Mouse (Mus musculus): ENCODE results near the gene Ces4a. TPM values are rescaled to one million over a fixed set of nuclear protein-coding genes. Genes with fewer than 3 reads are reported as not detected.

Gene Ces4a
- polyA plus RNA-seq, 2 experiments = not detected

DNA sequence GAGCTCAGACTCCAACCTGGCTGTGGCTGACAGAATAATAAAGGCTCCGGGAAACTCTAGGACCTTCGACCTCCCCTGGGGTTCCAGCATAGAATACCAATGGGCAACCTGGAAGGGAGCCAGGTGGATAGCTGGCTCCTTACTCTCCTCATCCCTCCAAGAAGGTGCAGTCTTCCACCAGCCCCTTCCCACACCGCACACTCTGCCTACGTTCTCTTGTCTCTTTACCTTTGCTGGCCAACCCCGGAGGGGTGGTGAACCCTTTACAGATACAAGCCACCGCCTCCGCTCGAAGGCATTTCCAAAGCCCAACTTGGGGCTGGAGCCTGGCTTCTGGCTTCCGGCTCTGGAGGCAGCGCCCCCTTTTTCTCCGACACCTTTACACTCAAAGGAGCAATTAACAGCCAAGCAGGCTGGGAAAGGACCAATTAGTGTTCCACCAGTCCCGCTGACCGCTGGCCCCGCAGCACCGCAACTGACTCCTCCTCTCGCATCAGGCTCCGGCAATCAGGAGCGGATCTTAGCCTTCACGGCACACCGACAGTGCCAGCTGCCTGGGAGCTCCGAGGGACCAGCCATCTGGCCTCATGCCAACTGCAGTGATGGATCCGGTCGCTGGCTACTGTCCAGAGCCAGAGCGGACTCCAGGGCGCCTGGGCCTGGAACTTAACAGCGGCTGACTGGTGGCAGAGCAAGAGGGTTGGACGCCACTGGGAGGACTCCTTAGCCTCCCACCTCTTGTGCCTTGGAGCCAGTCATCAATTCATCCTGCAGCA, 21.2 kb downstream of the Ces4a start:
- no peak for DNase-seq (ENCODE audit: low read depth in 3 of 3, low spot score in 3 of 3)
- no peaks in the 10 kb centered on the region for H3K4me1 ChIP-seq (replicated peaks; ENCODE audit: control insufficient read depth in 2 of 2, insufficient read depth in 2 of 2, low read length in 1 of 2)
- no peaks in the 10 kb centered on the region for H3K36me3 ChIP-seq (replicated peaks; ENCODE audit: control insufficient read depth, insufficient read depth, low read depth)
- WGBS (ENCODE audit: insufficient replicate concordance) = 12% methylated on average over 27 of the region's 27 CpGs
- H3K4me2 ChIP-seq (ENCODE audit: low read depth) = peak overlapping the region; percentile 47
- no peak overlapping the region for H3K9ac ChIP-seq (replicated peaks)
- H3K27ac ChIP-seq = no peak overlapping the region
- no peaks in the 10 kb centered on the region for H3K9me3 ChIP-seq (ENCODE audit: control insufficient read depth, low read length)
- TF ChIP-seq EP300 (IDR thresholded peaks at IDR 0.05; ENCODE audit: low read depth) (no peak), CTCF (IDR thresholded peaks at IDR 0.05; ENCODE audit: low read depth) (no peak)
- peaks cover 10% of the 10 kb centered on the region for H3K27me3 ChIP-seq (ENCODE audit: control insufficient read depth, insufficient read depth, low read length)
- 0 out of 4 replicates have a peak overlapping the region, but pooled peaks of 1 of the 2 experiments have one; percentile 12 for H3K4me3 ChIP-seq (ENCODE audit: insufficient read depth in 1 of 2, low read depth in 2 of 2, low read length in 2 of 2)
- no peak for ATAC-seq (ENCODE audit: insufficient read depth)

GRCm38 (mm10) chr8:105154316-105154715, 22.7 kb downstream of the Ces4a start:
- no peaks in the 10 kb centered on the region for H3K36me3 ChIP-seq (replicated peaks; ENCODE audit: control insufficient read depth, insufficient read depth, low read depth)
- WGBS (ENCODE audit: insufficient replicate concordance) = 67% methylated on average over 5 of the region's 5 CpGs
- TF ChIP-seq CTCF (IDR thresholded peaks at IDR 0.05; ENCODE audit: low read depth) (no peak), EP300 (IDR thresholded peaks at IDR 0.05; ENCODE audit: low read depth) (no peak)
- peaks cover 10% of the 10 kb centered on the region for H3K27me3 ChIP-seq (ENCODE audit: control insufficient read depth, insufficient read depth, low read length)
- ATAC-seq (ENCODE audit: insufficient read depth) (no peak), DNase-seq (ENCODE audit: low read depth in 3 of 3, low spot score in 3 of 3) (no peak)
- no peaks in the 10 kb centered on the region for H3K4me1 ChIP-seq (replicated peaks; ENCODE audit: control insufficient read depth in 2 of 2, insufficient read depth in 2 of 2, low read length in 1 of 2)
- no peak overlapping the region for H3K9ac ChIP-seq (replicated peaks)
- no peak overlapping the region for H3K27ac ChIP-seq
- no peaks in the 10 kb centered on the region for H3K9me3 ChIP-seq (ENCODE audit: control insufficient read depth, low read length)
- no peak overlapping the region for H3K4me3 ChIP-seq (ENCODE audit: insufficient read depth in 1 of 2, low read depth in 2 of 2, low read length in 2 of 2)
- H3K4me2 ChIP-seq (ENCODE audit: low read depth) = no peak overlapping the region

DNA sequence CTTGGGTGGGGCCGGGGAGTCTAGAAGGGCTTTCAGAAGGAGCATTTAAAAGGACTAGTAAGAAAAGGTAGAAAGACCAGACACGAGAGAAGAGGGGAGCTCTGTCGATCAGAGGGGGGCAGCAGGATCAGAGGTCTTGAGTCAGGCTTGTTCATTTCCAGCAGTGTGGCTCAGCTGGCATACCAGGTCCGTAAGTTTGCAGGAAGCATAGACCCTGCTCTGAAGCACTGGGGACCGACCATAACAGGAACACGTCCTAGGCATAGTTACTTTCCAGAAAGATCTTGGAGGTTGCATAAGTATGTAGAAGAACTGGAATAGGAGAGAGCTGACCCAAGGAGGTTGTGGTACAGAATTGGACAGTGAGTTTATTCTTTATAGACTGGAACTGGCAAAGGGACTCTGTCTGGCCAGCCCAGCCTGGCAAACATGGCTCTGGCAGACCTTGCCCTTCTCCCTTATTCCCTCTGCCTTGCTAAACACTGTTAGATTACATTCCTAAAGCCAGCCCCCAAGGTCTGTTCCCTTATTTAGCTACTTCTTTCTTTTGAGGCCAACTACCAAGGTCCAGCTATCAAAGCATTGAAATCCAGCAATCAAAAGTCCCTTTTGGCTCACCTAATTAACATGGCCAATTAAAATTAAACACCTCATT, 23.6 kb downstream of the Ces4a start:
- Histone ChIP-seq H3K36me3 (replicated peaks; ENCODE audit: control insufficient read depth, insufficient read depth, low read depth) (no peaks in the 10 kb centered on the region), H3K4me2 (ENCODE audit: low read depth) (no peak overlapping the region), H3K27me3 (ENCODE audit: control insufficient read depth, insufficient read depth, low read length) (peaks cover 10% of the 10 kb centered on the region), H3K4me1 (replicated peaks; ENCODE audit: control insufficient read depth in 2 of 2, insufficient read depth in 2 of 2, low read length in 1 of 2) (no peaks in the 10 kb centered on the region), H3K27ac (no peak overlapping the region), H3K9me3 (ENCODE audit: control insufficient read depth, low read length) (no peaks in the 10 kb centered on the region), H3K4me3 (ENCODE audit: insufficient read depth in 1 of 2, low read depth in 2 of 2, low read length in 2 of 2) (no peak overlapping the region), H3K9ac (replicated peaks) (no peak overlapping the region)
- 61% methylated on average over 6 of the region's 6 CpGs for WGBS (ENCODE audit: insufficient replicate concordance)
- no peak for TF ChIP-seq EP300 (IDR thresholded peaks at IDR 0.05; ENCODE audit: low read depth)
- TF ChIP-seq CTCF (IDR thresholded peaks at IDR 0.05; ENCODE audit: low read depth) = no peak
- no peak for ATAC-seq (ENCODE audit: insufficient read depth)
- DNase-seq (ENCODE audit: low read depth in 3 of 3, low spot score in 3 of 3) = no peak

GRCm38 (mm10) chr8:105157555-105157954, 26.0 kb downstream of the Ces4a start:
- peaks cover 5% of the 10 kb centered on the region for H3K27me3 ChIP-seq (ENCODE audit: control insufficient read depth, insufficient read depth, low read length)
- TF ChIP-seq CTCF (IDR thresholded peaks at IDR 0.05; ENCODE audit: low read depth) = peak; percentile 82
- no peak for TF ChIP-seq EP300 (IDR thresholded peaks at IDR 0.05; ENCODE audit: low read depth)
- H3K27ac ChIP-seq = no peak overlapping the region
- DNase-seq (ENCODE audit: low read depth in 3 of 3, low spot score in 3 of 3) (peak in 2 of 3 experiments; percentile 22 to 33), ATAC-seq (ENCODE audit: insufficient read depth) (no peak)
- H3K4me2 ChIP-seq (ENCODE audit: low read depth) = no peak overlapping the region
- H3K9me3 ChIP-seq (ENCODE audit: control insufficient read depth, low read length) = no peaks in the 10 kb centered on the region
- no peak overlapping the region for H3K4me3 ChIP-seq (ENCODE audit: insufficient read depth in 1 of 2, low read depth in 2 of 2, low read length in 2 of 2)
- WGBS (ENCODE audit: insufficient replicate concordance) = 35% methylated on average over 10 of the region's 10 CpGs
- H3K4me1 ChIP-seq (replicated peaks; ENCODE audit: control insufficient read depth in 2 of 2, insufficient read depth in 2 of 2, low read length in 1 of 2) = no peaks in the 10 kb centered on the region
- H3K36me3 ChIP-seq (replicated peaks; ENCODE audit: control insufficient read depth, insufficient read depth, low read depth) = no peaks in the 10 kb centered on the region
- no peak overlapping the region for H3K9ac ChIP-seq (replicated peaks)

- Histone ChIP-seq H3K4me2 (ENCODE audit: low read depth) (no peak overlapping the region), H3K4me3 (ENCODE audit: insufficient read depth in 1 of 2, low read depth in 2 of 2, low read length in 2 of 2) (no peak overlapping the region), H3K9ac (replicated peaks) (no peak overlapping the region), H3K27me3 (ENCODE audit: control insufficient read depth, insufficient read depth, low read length) (no peaks in the 10 kb centered on the region), H3K27ac (no peak overlapping the region), H3K4me1 (replicated peaks; ENCODE audit: control insufficient read depth in 2 of 2, insufficient read depth in 2 of 2, low read length in 1 of 2) (no peaks in the 10 kb centered on the region), H3K36me3 (replicated peaks; ENCODE audit: control insufficient read depth, insufficient read depth, low read depth) (no peaks in the 10 kb centered on the region), H3K9me3 (ENCODE audit: control insufficient read depth, low read length) (no peaks in the 10 kb centered on the region)
- no peak for TF ChIP-seq EP300 (IDR thresholded peaks at IDR 0.05; ENCODE audit: low read depth)
- no peak for TF ChIP-seq CTCF (IDR thresholded peaks at IDR 0.05; ENCODE audit: low read depth)
- WGBS (ENCODE audit: insufficient replicate concordance) = 52% methylated on average over 3 of the region's 3 CpGs
- ATAC-seq (ENCODE audit: insufficient read depth) (no peak), DNase-seq (ENCODE audit: low read depth in 3 of 3, low spot score in 3 of 3) (no peak)
Measured at GRCm38 (mm10) chr8:105158084-105158483, 26.5 kb downstream of the Ces4a start.

All from liver, embryonic 14.5 days (tissue).